Mouse (Mus musculus) liver, postnatal 0 days (tissue): ENCODE results near the gene Esrrg. TPM values are rescaled to one million over a fixed set of nuclear protein-coding genes. Genes with fewer than 3 reads are reported as not detected.

Source experiments
- ATAC-seq: fragments of 200-750 bp; cut with Nextera tagmentation; 2 replicates; pipeline ENCODE4 v1.8.0; 2017; ENCODE audit warnings: mild to moderate bottlenecking, moderate library complexity
- DNase-seq: peaks from one replicate; pipeline ENCODE4 v3.0.0-alpha.2; 2016
- H3K27ac ChIP-seq: fragments of 300-500 bp; sonication (generic); 2 replicates; pipeline ENCODE4 v1.5.1; 2014; ENCODE audit warnings: antibody characterized with exemption, moderate library complexity, mild to moderate bottlenecking, low read depth
- H3K27me3 ChIP-seq: fragments of 300-500 bp; sonication (generic); 2 replicates; pipeline ENCODE4 v1.6.1; 2014; ENCODE audit warnings: low read length, control low read depth, mixed read lengths; ENCODE audit not compliant: insufficient read depth
- H3K36me3 ChIP-seq: fragments of 300-500 bp; sonication (generic); replicated peaks from 2 replicates; pipeline ENCODE4 v1.6.1; 2014; ENCODE audit warnings: mild to moderate bottlenecking, control low read depth, low read length, moderate library complexity, mixed read lengths; ENCODE audit not compliant: insufficient read depth
- H3K4me1 ChIP-seq: fragments of 300-500 bp; sonication (generic); 2 replicates; pipeline ENCODE4 v1.6.1; 2014; ENCODE audit warnings: antibody characterized with exemption, mild to moderate bottlenecking, control low read depth; ENCODE audit not compliant: insufficient read depth
- H3K4me2 ChIP-seq: fragments of 300-500 bp; sonication (generic); 2 replicates; pipeline ENCODE4 v1.6.1; 2014; ENCODE audit warnings: low read depth, mild to moderate bottlenecking, low read length, moderate library complexity, mixed read lengths
- H3K4me3 ChIP-seq: fragments of 300-500 bp; sonication (generic); 2 replicates; pipeline ENCODE4 v1.5.1; 2014; ENCODE audit warnings: low read depth, low read length
- H3K9ac ChIP-seq: fragments of 300-500 bp; sonication (generic); replicated peaks from 2 replicates; pipeline ENCODE4 v1.6.1; 2014; ENCODE audit warnings: mild to moderate bottlenecking, moderate library complexity
- H3K9me3 ChIP-seq: fragments of 300-500 bp; sonication (generic); 2 replicates; pipeline ENCODE4 v1.6.1; 2016; ENCODE audit warnings: mild to moderate bottlenecking, control low read depth, low read length, mixed read lengths
- CTCF ChIP-seq: sonication (generic); IDR thresholded peaks from 2 replicates; pipeline ENCODE4 v1.5.1; 2016; ENCODE audit warnings: antibody characterized with exemption, low read depth
- EP300 ChIP-seq: IDR thresholded peaks from 2 replicates; pipeline ENCODE4 v1.6.1; 2016; ENCODE audit warnings: antibody characterized with exemption, low read depth, mild to moderate bottlenecking
- WGBS: fragments of 180-500 bp; shearing (Covaris S2); extraction: QIAGEN DNeasy Blood & Tissue Kit; methylation state at CpG from one replicate; pipeline ENCODE4 v1.1.7; 2014; ENCODE audit not compliant: insufficient replicate concordance; 5-methylcytosine and 5-hydroxymethylcytosine counted together
- polyA plus RNA-seq: library from polyadenylated mRNA; unstranded; fragments of >200 nt; fragmentation: Nextera tagmentation; extraction: Ambion mirVana; gene quantifications from 2 replicates; pipeline ENCODE4 v1.2.1, GENCODE M21; 2015

Esrrg gene
- polyA plus RNA-seq, 1 experiment from 2014 or later, result 0.11 TPM

DNA sequence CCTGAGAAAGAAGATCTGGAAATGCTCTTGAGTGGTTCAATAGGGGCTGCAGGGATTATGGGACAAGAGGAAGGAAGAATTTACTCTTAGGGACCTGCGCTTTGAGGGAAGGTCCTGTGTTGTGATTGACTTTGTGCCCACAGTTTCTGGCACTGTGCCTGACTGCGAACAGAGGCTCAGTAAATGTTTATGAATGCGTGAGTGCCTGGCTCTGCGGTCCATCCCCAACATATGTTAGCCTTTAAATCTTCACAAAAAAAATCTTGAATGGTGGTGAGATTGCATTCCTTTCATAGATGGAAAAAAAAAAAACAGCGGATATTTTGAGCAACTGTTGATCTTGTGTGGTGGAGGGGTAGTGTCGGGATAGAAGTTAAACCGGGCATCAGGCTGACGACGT lies 52.4 kb downstream of the Esrrg start:
- Histone ChIP-seq H3K9me3 (no peaks in the 10 kb centered on the region), H3K4me2 (no peak overlapping the region), H3K4me1 (no peaks in the 10 kb centered on the region), H3K4me3 (no peak overlapping the region), H3K9ac (no peak overlapping the region), H3K27ac (no peak overlapping the region), H3K36me3 (no peaks in the 10 kb centered on the region), H3K27me3 (no peaks in the 10 kb centered on the region)
- no peak for TF ChIP-seq CTCF
- TF ChIP-seq EP300, result no peak
- DNase-seq (no peak), ATAC-seq (no peak)
- WGBS, result 77% methylated on average over 9 of the region's 9 CpGs

DNA sequence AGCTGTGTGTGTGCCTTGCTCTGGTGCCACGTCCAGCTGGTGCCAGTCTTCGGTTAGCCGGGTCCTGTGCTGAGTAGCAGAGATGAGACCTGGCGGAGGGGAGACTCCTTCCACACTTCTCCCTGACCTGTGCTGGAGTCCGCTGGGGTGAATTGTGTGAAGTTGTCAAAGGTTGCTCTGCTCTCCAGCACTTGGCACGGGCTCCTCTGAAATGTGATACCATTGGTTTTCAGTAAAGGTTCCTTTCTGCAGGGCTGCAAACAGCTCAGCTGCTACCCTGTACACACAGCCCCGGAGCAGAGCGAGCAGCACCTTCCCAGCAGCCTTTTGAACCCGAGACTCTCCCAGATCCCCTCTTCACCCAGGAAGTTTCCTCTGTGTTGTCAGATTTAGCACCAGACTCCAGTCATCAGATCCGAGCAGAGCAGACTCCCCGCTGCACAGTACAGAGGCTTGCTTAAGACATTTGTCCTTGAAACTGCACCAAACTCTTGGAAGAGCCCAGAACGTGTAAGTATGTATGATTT lies 53.6 kb downstream of the Esrrg start:
- no peaks in the 10 kb centered on the region for H3K9me3 ChIP-seq
- TF ChIP-seq EP300 (no peak), CTCF (no peak)
- ATAC-seq, result peak; percentile 36
- H3K4me1 ChIP-seq, result no peaks in the 10 kb centered on the region
- H3K4me3 ChIP-seq, result peak overlapping the region; percentile 26
- H3K27me3 ChIP-seq, result no peaks in the 10 kb centered on the region
- no peaks in the 10 kb centered on the region for H3K36me3 ChIP-seq
- peak overlapping the region; percentile 61 for H3K4me2 ChIP-seq
- no peak overlapping the region for H3K27ac ChIP-seq
- H3K9ac ChIP-seq, result no peak overlapping the region
- WGBS, result 40% methylated on average over 12 of the region's 12 CpGs
- DNase-seq, result no peak

DNA sequence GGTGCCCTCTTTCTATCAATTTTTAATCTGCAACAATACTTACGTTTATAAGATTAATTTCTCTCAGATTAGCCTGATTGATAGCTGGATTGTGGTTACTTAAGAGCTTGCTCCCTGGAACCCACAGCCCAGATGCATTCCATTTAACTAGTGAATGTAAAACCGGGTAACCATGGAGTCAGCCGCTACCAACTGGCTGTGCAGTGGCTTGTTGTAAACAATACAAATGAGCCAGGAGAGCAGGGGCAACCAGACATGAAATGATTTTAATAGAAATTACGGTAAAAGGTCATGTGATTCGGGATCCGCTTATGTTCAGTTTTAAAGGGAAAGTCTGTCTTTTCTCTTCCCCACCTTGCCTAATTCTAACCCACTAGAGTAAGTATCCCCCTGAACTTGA lies 54.8 kb downstream of the Esrrg start:
- Histone ChIP-seq H3K4me1 (no peaks in the 10 kb centered on the region), H3K27me3 (no peaks in the 10 kb centered on the region), H3K4me2 (no peak overlapping the region), H3K36me3 (no peaks in the 10 kb centered on the region), H3K9me3 (no peaks in the 10 kb centered on the region), H3K27ac (no peak overlapping the region), H3K9ac (no peak overlapping the region), H3K4me3 (no peak overlapping the region)
- no peak for ATAC-seq
- 77% methylated on average over 6 of the region's 6 CpGs for WGBS
- no peak for DNase-seq
- TF ChIP-seq CTCF, result no peak
- TF ChIP-seq EP300, result no peak

DNA sequence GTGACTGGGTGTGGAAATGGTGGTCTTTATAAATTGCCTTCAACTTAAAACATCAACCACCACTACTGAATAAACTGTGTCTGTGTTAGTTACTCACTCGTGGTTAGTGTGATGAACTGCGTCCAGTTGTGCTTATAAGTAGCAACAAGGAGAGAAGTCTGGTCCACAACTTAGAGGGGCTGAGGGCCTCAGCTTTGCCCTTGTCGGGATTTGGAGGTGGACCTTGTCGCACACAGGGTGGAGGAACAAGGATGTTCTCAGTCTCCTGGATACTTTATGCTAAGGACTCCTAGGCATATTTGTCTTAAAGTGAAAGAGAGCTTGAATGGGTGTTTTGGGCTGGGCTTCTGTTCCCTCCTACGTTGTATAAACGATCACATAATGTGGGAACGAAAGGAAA lies 55.7 kb downstream of the Esrrg start:
- Histone ChIP-seq H3K4me1 (no peaks in the 10 kb centered on the region), H3K9me3 (no peaks in the 10 kb centered on the region), H3K4me3 (no peak overlapping the region), H3K9ac (no peak overlapping the region), H3K27ac (no peak overlapping the region), H3K27me3 (no peaks in the 10 kb centered on the region), H3K36me3 (no peaks in the 10 kb centered on the region), H3K4me2 (no peak overlapping the region)
- WGBS, result 77% methylated on average over 7 of the region's 7 CpGs
- DNase-seq (no peak), ATAC-seq (no peak)
- no peak for TF ChIP-seq CTCF
- TF ChIP-seq EP300, result no peak

- H3K27me3 ChIP-seq, result no peaks in the 10 kb centered on the region
- DNase-seq (no peak), ATAC-seq (no peak)
- no peak overlapping the region for H3K4me2 ChIP-seq
- TF ChIP-seq EP300 (no peak), CTCF (no peak)
- no peaks in the 10 kb centered on the region for H3K36me3 ChIP-seq
- no peaks in the 10 kb centered on the region for H3K4me1 ChIP-seq
- WGBS, result 36% methylated on average over 10 of the region's 10 CpGs
- no peaks in the 10 kb centered on the region for H3K9me3 ChIP-seq
- H3K4me3 ChIP-seq, result no peak overlapping the region
- H3K9ac ChIP-seq, result no peak overlapping the region
- no peak overlapping the region for H3K27ac ChIP-seq
These were observed 57.5 kb downstream of the Esrrg start for GRCm38 (mm10) chr1:187665901-187666600.

GRCm38 (mm10) chr1:187669746-187670145 lies 61.2 kb downstream of the Esrrg start:
- no peaks in the 10 kb centered on the region for H3K36me3 ChIP-seq
- no peak overlapping the region for H3K4me3 ChIP-seq
- no peaks in the 10 kb centered on the region for H3K27me3 ChIP-seq
- no peak overlapping the region for H3K27ac ChIP-seq
- no peak overlapping the region for H3K9ac ChIP-seq
- no peaks in the 10 kb centered on the region for H3K4me1 ChIP-seq
- ATAC-seq (no peak), DNase-seq (no peak)
- H3K9me3 ChIP-seq, result no peaks in the 10 kb centered on the region
- no peak for TF ChIP-seq CTCF
- TF ChIP-seq EP300, result no peak
- no peak overlapping the region for H3K4me2 ChIP-seq
- 80% methylated on average over 6 of the region's 6 CpGs for WGBS

DNA sequence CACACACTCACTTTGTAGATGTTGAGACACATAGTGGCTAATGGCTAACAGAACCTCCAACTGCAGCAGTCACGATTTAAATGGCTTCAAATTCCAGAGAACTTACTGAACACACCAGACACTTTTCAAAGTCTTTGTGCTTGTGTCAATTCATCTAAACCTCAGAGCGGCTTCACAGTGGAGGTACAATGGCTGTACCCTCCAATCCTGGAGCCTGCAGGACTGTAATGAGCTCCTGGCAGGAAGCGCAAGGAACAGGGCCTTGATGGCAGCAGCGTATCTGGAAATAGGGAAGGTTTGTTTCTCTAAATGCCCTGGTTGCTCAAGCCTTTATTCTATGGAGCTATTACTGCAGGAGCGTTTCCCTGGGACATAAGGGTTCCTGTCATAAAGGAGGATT lies 63.9 kb downstream of the Esrrg start:
- no peak for ATAC-seq
- 66% methylated on average over 5 of the region's 5 CpGs for WGBS

More for the DNA sequence above, 63.9 kb downstream of the Esrrg start:
- no peak for DNase-seq
- Histone ChIP-seq H3K9ac (no peak overlapping the region), H3K4me2 (no peak overlapping the region), H3K4me1 (no peaks in the 10 kb centered on the region), H3K36me3 (no peaks in the 10 kb centered on the region), H3K27me3 (no peaks in the 10 kb centered on the region), H3K27ac (no peak overlapping the region), H3K4me3 (no peak overlapping the region), H3K9me3 (no peaks in the 10 kb centered on the region)
- TF ChIP-seq CTCF (no peak), EP300 (no peak)
